Mouse (Mus musculus) ES-E14 (cell line): ENCODE data around the gene Ankrd37. TPM values are rescaled to one million over a fixed set of nuclear protein-coding genes. Genes with fewer than 3 reads are reported as not detected.

Experiments used
- DNase-seq: peaks from one replicate; pipeline ENCODE4 v3.0.0-alpha.2; 2013; ENCODE audit warnings: low read depth, low spot score
- H3K27ac ChIP-seq: 2 replicates; pipeline ENCODE4 v1.5.1; 2012; ENCODE audit warnings: low read depth, mild to moderate bottlenecking, low read length, moderate library complexity, mixed read lengths; ENCODE audit not compliant: poor library complexity, insufficient read depth, severe bottlenecking
- H3K36me3 ChIP-seq: 2 replicates; pipeline ENCODE4 v1.6.1; 2012; ENCODE audit warnings: mild to moderate bottlenecking, low read length, moderate library complexity, mixed read lengths; ENCODE audit not compliant: control insufficient read depth, poor library complexity, insufficient read depth, severe bottlenecking
- H3K4me1 ChIP-seq, 2 experiments: fragments of 150-350 bp in 1 of 2; sonication (generic) in 1 of 2; 2 replicates each; pipeline ENCODE4 v1.6.1; 2012; ENCODE audit warnings: low read length in 2 of 2, mild to moderate bottlenecking in 1 of 2, mixed read lengths in 1 of 2; ENCODE audit not compliant: control insufficient read depth in 2 of 2, insufficient read depth in 2 of 2, poor library complexity in 1 of 2
- H3K4me3 ChIP-seq, 2 experiments: fragments of 150-350 bp in 1 of 2; sonication (generic) in 1 of 2; 2 replicates each; pipeline ENCODE4 v1.5.1; 2012; ENCODE audit warnings: low read length in 2 of 2, low read depth in 1 of 2, mild to moderate bottlenecking in 1 of 2, mixed read lengths in 1 of 2; ENCODE audit not compliant: insufficient read depth in 1 of 2, poor library complexity in 1 of 2, severe bottlenecking in 1 of 2
- H3K9ac ChIP-seq: 2 replicates; pipeline ENCODE4 v1.6.1; 2012; ENCODE audit warnings: low read depth, mild to moderate bottlenecking, low read length, mixed read lengths; ENCODE audit not compliant: poor library complexity, insufficient read depth, severe bottlenecking
- H3K9me3 ChIP-seq: fragments of 150-350 bp; sonication (generic); 2 replicates; pipeline ENCODE4 v1.6.1; 2012; ENCODE audit warnings: low read depth, mild to moderate bottlenecking, low read length; ENCODE audit not compliant: control insufficient read depth, insufficient read depth
- CHD2 ChIP-seq: IDR thresholded peaks from 2 replicates; pipeline ENCODE4 v1.6.1; 2014; ENCODE audit warnings: mild to moderate bottlenecking, low read depth, low read length, inconsistent platforms
- HCFC1 ChIP-seq: IDR thresholded peaks from 2 replicates; pipeline ENCODE4 v1.6.1; 2012; ENCODE audit warnings: low read length, inconsistent platforms, borderline replicate concordance; ENCODE audit not compliant: insufficient read depth
- MAFK ChIP-seq: IDR thresholded peaks from 2 replicates; pipeline ENCODE4 v1.6.1; 2014; ENCODE audit warnings: mild to moderate bottlenecking, low read depth, low read length, inconsistent platforms; ENCODE audit not compliant: insufficient read depth
- ZC3H11A ChIP-seq: IDR thresholded peaks from 2 replicates; pipeline ENCODE4 v1.6.1; 2012; ENCODE audit warnings: low read depth, mild to moderate bottlenecking, inconsistent platforms, low read length, borderline replicate concordance
- ZNF384 ChIP-seq: IDR thresholded peaks from 2 replicates; pipeline ENCODE4 v1.6.1; 2012; ENCODE audit warnings: low read depth, low read length, inconsistent platforms
- in situ Hi-C, 2 experiments: fragments of 600-800 bp; cut with MboI; formaldehyde crosslinking; loops; one replicate each; pipeline ENCODE4 v1.15.1; 2025; ENCODE audit warnings: low sequenced_read_pairs in 2 of 2, inconsistent platforms in 1 of 2; ENCODE audit not compliant: unreplicated experiment in 2 of 2
- total RNA-seq: library from RNA; depleted of rRNA; stranded (reverse); fragments of 300-350 nt; gene quantifications from 2 replicates; pipeline ENCODE4 v1.2.3, GENCODE M21; 2012

Gene Ankrd37
- total RNA-seq, 1 experiment, result 12.3 TPM

DNA sequence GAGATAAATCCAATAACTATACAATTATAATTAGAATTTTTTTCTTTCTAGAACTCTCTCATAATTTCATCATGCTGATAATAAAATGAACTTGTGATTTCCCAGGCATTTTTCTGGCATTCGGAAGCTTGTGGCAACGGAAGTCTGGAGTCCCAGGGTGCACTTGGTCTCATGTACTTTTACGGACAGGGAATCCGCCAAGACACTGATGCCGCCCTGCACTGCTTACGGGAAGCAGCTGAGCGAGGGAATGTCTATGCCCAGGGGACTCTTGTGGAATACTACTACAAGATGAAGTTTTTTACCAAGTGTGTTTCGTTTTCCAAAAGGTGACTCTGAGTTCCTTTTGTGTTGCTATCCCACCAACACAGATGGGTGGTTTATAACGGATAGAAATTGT, 17.3 kb upstream of the Ankrd37 start:
- no peak overlapping the region for H3K4me3 ChIP-seq
- H3K27ac ChIP-seq, result no peak overlapping the region
- in situ Hi-C loops, result no loop called here
- TF ChIP-seq MAFK (no peak), HCFC1 (no peak), ZNF384 (no peak), ZC3H11A (no peak), CHD2 (no peak)
- no peak for DNase-seq
- no peak overlapping the region for H3K9ac ChIP-seq
- no peaks in the 10 kb centered on the region for H3K9me3 ChIP-seq
- H3K4me1 ChIP-seq, result no peaks in the 10 kb centered on the region
- H3K36me3 ChIP-seq, result no peaks in the 10 kb centered on the region

DNA sequence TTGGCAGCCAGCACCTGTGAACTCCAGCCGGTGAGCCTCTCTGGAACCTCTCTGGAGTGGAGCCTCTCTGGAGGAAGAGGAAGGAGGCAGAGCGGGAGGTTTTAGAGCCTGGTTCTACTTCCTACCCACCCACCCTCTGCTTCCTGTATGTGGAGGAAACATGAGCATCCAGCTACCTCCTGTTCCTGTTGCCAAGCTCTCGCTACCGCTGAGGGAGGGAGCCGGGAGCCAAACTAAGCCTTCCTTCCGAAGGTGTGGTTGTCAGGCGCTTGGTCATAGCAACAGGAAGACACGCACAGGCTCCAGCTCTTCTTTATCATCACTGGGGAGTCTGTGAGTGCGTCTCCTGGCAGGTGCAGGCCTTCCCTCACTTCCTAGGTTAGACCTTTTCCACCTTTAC, 16.7 kb upstream of the Ankrd37 start:
- in situ Hi-C loops, result no loop called here
- H3K36me3 ChIP-seq, result no peaks in the 10 kb centered on the region
- H3K4me3 ChIP-seq, result no peak overlapping the region
- TF ChIP-seq HCFC1, result no peak
- no peak for TF ChIP-seq MAFK
- TF ChIP-seq ZNF384, result no peak
- no peak for TF ChIP-seq ZC3H11A
- TF ChIP-seq CHD2, result no peak
- H3K27ac ChIP-seq, result no peak overlapping the region
- no peak overlapping the region for H3K9ac ChIP-seq
- H3K4me1 ChIP-seq, result no peaks in the 10 kb centered on the region
- H3K9me3 ChIP-seq, result no peaks in the 10 kb centered on the region
- no peak for DNase-seq

DNA sequence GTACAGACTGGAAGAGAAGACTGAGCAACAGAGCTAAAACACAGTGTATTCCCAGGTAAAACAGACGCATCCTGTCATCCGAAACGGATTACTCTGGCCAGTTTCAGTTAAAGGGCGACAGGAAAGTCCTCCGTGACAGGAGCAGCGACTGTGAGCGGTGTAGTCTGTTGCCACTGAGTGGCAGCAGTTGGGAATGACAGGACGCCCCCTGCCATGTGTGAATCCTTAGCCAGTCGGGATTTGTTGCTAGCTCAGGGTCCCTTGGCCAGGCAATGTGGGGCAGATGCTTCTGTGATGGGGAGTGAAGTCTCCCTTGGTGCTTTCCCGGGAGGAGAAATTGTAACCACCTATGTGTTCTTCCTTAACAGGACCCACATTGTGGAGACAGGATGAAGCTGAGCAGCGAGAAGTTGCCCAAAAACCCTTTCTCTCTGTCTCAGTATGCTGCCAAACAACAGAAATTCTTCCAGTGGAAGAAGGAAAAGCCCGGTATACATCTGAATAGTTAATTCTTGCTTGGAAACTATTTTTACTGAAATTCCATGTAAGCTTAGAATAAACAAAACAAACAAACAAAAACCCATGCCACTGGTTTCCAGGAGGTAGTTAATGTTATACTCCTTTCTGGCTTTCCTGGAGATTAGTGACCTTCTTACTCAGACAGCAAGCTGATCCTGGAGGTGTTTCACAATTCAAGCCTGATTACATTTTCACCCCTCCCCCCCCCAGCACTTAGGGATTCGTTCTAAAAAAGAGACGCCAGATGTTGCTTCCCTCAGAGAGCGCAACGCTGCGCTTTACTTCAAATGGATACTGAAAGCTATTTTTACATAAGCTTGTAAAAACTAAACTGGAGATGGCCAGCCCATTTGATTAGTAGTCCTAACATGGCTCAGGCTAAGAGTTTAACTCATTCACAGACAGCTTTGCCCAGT, 5.5 kb upstream of the Ankrd37 start:
- no peak overlapping the region for H3K4me3 ChIP-seq
- in situ Hi-C loops, result no loop called here
- H3K4me1 ChIP-seq, result no peaks in the 10 kb centered on the region
- H3K27ac ChIP-seq, result no peak overlapping the region
- H3K9ac ChIP-seq, result no peak overlapping the region
- TF ChIP-seq HCFC1, result no peak
- TF ChIP-seq ZC3H11A, result no peak
- TF ChIP-seq CHD2, result no peak
- H3K9me3 ChIP-seq, result no peaks in the 10 kb centered on the region
- H3K36me3 ChIP-seq, result no peaks in the 10 kb centered on the region
- peak; percentile 4 for DNase-seq

DNA sequence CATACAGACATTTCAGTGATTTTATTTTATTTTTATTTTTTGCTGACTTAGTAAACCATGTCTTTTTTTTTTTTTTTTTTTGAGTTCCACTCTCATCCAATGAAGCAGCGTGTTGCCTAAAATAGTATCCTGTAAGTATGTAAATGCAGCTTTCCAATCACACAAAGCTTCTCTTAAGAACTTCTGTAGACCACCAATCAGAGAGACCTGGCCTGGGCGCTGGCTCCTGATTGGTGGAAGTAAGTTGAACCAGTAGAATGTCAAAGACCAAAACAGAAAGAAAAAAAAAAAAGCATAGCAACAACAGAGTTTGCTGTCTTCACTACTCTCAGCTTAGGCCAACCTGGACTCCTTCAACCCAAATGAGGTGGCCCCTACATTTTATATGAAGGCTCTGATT, 4.8 kb upstream of the Ankrd37 start:
- Histone ChIP-seq H3K9me3 (no peaks in the 10 kb centered on the region), H3K36me3 (no peaks in the 10 kb centered on the region), H3K27ac (no peak overlapping the region), H3K4me1 (0 out of 4 replicates have a peak, but pooled peaks cover 0 to under 1% of the 10 kb centered on the region in 2 experiments), H3K4me3 (no peak overlapping the region), H3K9ac (no peak overlapping the region)
- peak; percentile 6 for DNase-seq
- in situ Hi-C loops, result no loop called here
- TF ChIP-seq MAFK (0 out of 2 replicates have a peak, but pooled peaks have one; percentile 22), ZNF384 (peak; percentile 65; the same call in 1 of the 2 replicates), HCFC1 (no peak), CHD2 (peak; percentile 49; the same call in 1 of the 2 replicates), ZC3H11A (no peak)
